Mouse (Mus musculus) adrenal gland, postnatal 25 days (tissue): ENCODE results near the gene Crtc1. TPM values are rescaled to one million over a fixed set of nuclear protein-coding genes. Genes with fewer than 3 reads are reported as not detected.

Experiments used
- DNase-seq: peaks from one replicate; pipeline ENCODE4 v3.0.0; 2021; ENCODE audit warnings: mixed read lengths
- total RNA-seq: library from RNA; stranded (reverse); gene quantifications from 2 replicates; pipeline ENCODE4 v1.2.3, GENCODE M21; 2021

The Crtc1 gene
- total RNA-seq, 1 experiment from 2014 or later: 28.8 TPM

DNA sequence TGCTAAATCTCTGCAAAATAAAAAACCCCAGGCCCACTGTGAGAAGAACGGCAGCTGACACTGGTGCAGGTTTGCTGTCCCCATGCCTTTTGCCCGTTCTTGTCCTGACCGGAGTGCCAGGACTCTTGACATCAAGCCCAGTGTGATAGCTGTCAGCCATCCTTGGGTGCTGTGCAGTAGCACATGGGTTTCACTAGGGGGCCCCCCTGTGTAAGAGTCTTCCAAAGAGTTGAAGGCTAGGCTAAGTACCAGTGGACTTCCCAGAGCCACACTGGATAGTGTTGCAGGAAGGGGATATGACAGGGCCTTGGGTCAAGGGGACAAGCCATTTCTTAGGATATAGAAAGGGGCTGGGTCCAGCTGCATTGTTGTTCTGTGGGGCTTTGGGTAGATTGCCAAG, 56.1 kb downstream of the Crtc1 start:
- DNase-seq: peak; percentile 64

DNA sequence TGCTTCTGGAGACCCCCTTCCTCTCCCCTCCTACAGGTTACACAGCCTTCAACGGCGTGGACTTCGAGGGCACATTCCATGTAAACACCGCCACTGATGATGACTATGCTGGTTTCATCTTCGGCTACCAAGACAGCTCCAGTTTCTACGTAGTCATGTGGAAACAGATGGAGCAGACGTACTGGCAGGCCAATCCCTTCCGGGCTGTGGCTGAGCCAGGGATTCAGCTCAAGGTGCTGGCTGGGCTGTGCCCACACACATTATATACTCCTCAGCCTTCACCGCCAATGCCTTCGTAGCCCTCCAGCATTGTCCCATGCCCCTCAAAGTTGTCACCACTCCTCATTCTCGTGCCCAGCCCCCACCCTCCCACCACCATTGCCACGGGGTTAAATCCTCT, 59.3 kb downstream of the Crtc1 start:
- no peak for DNase-seq

DNA sequence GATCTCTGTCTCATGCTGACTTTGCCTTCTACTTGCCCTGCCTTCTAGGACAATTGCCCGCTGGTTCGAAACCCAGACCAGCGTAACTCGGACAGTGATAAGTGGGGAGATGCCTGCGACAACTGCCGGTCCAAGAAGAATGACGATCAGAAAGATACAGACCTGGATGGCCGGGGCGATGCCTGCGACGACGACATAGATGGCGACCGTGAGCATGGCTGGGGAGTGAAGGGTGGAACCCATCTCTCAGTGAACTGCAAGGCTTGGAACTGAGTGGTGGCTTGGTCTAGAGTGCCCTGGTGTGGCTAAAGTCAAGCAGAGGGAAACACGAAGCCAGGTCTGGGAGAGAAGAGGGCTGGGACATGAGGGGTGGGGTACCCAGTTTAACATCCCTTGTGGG, 62.3 kb downstream of the Crtc1 start:
- DNase-seq: no peak

DNA sequence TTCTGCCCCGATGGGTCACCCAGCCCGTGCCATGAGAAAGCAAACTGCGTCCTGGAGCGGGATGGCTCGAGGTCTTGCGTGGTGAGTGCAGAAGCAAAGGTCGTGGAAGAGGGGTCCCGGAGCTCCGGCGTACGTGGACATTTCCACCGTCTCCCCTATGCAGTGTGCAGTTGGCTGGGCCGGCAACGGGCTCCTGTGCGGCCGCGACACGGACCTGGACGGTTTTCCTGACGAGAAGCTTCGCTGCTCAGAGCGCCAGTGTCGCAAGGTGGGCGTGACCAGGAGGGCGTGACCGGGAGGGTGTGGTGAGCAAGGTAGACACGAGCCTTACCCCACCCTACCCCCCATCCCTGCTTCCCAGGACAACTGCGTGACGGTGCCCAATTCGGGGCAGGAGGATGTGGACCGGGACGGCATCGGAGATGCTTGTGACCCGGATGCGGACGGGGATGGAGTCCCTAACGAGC, 63.1 kb downstream of the Crtc1 start:
- DNase-seq: no peak

DNA sequence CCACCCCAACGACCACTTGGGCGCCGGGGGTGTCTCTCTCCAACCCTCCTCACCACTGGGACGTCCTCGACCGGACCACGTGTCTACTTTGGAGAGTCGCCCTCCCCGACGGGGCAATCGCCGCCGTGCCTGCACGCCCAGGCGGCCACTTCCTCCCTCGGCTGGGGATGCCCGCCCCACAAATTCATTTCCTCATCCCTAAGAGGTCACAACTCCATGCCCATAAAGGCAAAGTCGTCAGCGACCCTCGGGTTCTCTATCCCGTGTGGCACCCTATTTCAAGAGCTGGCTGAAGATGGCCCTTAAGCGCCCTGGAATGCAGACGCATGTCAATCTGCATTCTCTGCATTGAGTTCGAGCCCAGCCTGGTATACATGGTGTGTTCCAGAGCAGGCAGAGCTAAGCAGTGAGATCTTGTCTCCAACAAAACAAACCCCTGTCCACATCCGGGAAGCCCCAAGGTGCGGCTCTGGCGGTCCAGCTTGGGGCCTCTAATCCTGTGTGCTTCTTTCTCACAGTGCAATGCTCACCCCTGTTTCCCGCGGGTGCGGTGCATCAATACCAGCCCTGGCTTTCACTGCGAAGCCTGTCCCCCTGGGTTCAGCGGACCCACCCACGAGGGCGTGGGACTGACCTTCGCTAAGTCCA, 64.0 kb downstream of the Crtc1 start:
- no peak for DNase-seq

DNA sequence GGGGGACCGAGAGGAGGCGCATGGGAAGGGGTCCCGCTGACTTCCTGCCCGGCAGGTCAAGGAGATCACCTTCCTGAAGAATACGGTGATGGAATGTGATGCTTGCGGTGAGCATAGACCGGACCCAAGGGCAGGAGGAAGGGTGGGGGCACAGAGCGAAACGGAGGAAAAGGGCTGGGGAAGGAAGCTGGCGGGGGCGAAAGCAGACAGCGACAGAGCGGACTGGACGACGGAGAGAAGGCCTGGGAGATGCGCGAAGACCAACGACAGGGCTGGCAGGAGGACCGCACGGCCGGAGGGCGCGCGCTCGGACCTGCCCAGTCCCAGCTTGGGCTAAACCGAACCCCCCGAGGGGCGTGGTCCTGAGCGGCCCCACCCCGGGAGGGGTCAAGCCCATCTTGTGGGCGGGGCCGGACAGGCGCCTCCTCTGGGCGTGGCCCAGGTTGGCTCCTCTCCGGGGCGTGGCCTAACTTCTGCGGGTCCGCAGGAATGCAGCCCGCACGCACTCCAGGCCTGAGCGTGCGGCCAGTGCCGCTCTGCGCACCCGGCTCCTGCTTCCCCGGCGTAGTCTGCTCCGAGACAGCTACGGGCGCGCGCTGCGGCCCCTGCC, 65.0 kb downstream of the Crtc1 start:
- peak; percentile 81 for DNase-seq

DNA sequence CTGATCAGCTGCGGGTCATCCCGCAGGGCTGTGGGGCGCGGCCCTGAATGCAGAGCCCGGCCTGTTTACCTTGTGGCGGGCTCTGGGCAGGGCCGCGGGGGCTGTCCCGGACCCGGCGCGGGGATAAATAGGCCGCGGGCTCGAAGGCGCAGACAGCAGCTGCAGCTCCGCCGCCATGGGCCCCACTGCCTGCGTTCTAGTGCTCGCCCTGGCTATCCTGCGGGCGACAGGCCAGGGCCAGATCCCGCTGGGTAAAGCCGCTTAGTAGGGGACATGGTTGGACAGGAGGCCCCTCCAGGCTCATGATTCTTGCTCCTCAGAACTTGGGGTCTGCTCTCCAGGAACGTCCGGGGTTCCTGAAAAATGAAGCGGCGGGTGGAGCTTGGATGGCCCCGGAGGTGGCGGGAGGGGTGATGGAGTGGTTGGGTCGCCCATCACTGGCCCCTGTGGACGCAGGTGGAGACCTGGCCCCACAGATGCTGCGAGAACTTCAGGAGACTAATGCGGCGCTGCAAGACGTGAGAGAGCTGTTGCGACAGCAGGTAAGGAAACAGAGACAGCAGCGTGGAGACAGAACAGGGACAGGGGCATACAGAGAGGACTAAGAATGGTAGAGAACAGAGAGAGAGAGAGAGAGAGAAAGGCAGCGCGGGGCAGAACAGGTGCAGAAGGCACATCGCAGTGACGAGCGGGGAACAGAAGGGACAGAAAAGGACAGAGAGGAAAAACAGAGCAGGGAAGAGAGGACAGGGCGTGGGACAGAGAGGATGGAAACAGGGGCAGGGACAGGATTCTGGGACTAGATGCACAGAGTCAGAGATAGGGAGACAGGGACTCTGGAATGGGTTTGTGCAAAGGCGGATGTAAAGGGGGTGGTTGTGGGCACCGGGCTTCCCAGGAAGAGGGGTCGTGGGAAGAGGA, 65.7 kb downstream of the Crtc1 start, which contains the start of gene Comp:
Comp (plus strand) TSS at position 162 of the 921 bp plus-strand sequence.
- DNase-seq: no peak

DNA sequence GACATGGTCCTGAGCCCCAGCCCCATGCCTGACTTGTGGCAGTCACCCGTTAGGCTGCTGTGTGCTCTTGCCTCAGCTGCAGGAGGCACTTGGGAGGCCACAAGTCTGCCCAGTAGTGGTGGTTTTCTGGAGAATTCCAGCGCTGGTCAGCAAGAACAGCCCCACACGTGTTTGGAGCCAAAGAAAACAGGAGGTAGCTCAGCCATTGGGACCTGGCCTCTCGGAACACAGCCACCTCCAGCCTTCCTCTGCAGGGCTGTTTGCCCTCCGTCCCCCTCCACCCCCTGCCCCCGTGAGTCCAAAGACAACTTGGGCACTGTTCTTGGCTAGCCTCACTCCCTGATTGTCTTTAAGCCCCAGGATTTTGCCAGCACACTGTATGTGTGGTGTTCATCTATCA, 67.4 kb downstream of the Crtc1 start:
- DNase-seq: no peak

DNA sequence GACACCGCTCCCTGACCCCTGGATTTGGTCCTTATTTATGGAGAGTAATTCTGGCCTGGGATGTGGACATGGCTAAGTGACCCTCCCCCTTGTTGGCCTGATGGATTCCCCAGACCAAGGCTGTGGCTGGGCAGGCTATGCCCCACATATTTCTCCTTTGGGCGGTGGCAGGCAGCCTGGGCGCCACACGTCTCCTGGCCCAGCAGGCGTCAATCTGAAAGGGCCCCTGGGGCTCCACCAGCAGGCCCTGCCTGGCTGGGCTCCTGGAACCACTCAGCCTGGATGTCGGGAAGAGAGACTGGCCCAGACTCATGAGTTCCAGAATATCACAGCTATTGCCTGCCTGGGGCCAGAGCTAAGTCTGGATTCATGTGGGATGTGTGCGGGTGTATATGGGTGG, 68.9 kb downstream of the Crtc1 start:
- no peak for DNase-seq

DNA sequence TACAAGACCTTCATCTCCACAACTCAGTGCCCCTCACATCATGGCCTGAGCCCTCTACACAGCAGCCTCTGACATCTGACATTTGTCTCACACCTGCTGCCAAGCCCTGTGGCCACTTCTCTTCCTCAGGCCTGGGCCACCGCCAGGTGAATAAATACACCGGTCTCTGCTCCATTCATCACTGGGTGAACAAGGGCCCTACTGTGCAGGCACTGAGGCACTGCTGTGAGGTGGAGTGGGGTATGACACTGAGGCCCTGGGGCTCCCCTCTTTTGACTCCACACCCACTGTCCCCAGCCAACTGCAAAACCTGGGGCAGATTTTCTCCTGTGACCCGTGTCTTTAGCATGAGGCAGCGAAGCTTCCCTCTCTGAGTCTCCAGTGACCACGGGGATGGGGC, 72.8 kb downstream of the Crtc1 start:
- DNase-seq: no peak

DNA sequence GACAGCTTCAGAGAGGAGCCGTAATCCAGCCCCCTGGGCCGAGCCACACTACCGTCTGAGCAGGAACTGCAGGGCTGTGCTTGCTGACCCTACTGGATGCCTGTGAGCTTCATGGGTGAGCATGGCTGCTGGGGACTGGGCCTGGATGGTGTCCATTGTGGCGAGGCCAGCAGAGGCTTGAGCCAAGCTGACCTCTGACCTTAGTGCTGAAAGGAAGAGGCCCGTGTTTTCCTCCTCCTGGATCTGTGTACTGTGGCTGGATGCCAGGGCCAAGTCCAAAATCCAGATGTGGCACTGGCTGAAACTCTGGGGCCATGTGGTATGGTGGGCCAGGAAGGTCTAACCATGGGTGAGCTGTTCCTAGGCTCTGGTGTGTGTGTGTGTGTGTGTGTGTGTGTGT, 75.3 kb downstream of the Crtc1 start:
- DNase-seq: peak; percentile 32

DNA sequence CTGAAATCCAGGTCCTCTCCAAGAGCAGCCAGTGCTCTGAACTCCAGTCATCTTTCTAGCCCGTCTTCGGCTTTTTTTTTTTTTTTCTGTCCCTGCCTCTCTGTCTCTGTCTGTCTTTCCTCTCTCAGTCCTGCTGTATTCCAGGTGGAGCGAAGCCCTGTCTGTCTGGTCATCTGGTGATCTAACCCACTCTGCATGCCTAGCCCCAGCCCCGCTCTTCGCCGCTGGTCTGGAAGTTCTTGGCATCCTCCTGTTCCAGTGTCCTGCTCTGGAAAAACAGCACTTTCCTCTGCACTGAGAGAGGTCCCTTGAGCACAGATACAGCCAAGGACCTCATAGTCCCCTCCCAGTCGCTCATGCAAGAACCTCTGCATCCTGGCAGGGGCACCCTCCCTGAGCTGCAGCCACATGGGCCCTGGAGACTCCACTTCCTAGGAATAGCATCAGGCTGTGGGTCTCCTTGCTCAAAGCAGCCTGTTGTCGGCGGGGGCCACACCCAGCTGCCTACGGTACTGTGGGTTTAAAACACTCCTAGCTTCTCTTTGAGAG, 77.8 kb downstream of the Crtc1 start:
- DNase-seq: no peak

DNA sequence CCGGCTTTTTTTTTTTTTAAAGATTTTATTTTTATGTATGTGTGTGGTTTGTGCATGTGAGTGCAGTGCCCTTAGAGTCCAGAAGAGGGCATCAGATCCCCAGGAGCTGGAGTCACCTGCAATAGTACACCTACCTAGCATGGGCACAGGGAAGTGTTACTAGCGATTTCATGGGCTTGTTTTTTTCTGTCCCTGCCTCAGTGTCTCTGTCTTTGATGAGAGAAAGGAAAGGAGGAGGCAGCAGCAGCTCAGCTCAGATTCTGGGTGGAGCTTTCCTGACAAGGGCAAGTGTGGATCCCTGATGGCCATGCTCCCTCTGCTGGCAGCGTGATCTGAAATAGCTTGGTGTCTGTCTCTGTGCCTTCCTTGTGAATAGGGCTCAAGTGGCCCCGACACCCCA, 78.6 kb downstream of the Crtc1 start:
- DNase-seq: no peak

DNA sequence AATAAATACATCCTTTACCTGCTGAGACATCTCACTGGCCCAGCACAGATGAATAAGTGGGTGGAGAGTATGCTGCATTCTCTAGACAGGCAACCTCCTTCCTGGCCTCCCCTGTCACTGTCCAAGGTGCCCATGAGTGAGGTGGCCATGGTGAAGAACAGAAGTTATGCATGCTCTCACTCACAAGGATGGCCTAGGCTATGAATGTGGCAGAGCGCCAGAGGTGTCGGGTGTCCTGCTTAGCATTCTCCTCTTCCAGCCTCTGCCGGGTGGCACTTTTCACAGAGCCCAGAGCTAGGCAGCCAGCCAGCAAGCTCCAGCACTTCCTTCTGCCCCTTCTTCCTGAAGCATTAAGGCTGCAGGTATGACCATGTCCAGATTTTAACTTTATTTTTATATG, 80.0 kb downstream of the Crtc1 start:
- DNase-seq: no peak

DNA sequence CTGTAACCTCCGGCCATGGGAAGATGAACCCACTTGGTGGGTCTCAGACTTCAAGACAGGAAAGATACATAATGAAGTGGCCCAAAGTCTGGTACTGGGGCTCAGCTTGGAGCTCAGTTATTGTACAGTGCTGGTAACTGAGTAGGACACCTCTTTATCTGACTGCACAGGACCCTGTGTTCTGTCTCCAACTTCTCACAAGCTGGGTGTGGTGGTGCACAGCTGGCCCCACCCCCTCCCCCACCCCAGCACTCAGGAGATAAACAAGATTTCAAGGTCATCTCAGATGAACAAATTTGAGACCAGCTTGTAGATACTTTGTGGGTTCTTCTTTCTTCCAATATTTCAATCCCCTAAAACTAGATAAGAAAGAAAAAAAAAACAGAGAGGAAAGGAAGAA, 83.3 kb downstream of the Crtc1 start:
- DNase-seq: no peak

DNA sequence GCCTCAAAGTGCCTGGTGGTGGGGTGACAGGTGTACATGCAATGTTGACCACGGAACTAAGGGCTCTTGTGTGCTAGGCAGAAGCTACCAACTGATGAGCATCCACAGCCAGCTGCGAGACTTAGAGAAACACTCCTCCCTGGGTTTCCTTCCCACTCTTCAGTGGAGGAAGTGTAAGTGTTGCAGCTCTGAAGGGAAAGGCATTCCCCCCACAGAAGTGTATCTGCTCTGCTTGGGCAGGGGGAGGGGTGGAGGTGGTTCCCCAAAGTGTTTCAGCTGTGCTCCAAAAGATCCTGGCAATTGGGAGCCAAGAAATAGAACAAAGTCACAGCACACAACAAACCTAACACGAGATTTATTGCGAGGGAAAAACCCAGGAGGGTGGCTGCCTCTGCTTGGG, 85.4 kb downstream of the Crtc1 start:
- no peak for DNase-seq

DNA sequence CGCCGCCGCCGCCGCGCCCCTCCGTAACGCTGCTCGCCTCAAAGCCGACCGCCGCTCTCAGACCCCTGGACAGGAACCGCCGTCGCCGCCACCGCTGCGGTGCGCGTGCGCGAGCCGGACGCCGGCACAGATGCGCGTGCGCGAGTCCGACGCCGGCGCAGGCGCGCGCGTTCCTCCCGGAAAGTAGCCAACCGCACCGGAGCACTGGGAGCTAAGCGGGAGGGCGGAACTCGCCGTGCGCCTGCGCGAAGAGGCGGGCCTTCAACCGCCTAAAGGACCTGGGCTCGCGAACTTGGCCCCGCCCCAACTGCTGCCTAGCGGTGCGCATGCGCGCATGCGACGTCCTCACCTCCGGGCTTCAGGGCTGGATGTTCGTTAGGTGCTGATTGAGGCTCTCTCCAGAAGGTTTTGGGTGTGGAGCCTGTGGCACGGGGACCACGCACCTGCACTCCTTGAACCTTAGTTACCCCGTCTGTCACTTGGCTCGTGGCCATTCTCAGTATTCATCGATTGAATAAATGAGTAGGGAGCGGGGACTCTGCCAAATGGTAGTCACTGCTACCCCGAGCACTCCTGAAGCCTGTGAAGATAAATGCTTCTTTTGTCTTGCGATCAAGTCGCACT, 86.1 kb downstream of the Crtc1 start, which contains the start of gene Upf1:
Upf1 (minus strand) TSS at position 85 of the 624 bp plus-strand sequence.
- DNase-seq: peak; percentile 100

DNA sequence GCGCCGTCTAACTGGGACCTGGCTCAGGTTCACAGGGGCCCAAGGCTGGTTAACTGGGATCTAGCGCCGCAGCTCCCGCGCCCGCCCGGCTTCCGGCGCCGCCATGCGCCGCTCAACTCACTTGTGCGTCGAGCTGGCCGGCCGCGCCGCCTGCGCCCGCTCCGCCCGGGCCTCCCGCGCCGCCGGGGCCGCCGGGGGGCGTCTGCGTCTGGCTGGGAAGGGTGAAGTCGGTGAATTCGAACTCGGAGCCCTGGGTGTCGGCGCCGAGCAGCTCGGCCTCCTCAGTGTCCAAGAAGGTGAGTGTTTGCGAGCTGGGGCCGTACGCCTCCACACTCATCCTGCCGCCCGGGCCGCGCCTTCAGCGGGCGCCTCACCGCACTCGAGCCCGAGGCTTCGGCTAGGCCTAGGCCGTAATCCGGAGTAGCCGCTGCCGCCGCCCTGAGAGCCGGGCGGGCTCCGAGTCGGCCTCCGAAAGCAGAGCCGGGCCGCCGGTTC, 86.7 kb downstream of the Crtc1 start:
- peak; percentile 45 for DNase-seq

DNA sequence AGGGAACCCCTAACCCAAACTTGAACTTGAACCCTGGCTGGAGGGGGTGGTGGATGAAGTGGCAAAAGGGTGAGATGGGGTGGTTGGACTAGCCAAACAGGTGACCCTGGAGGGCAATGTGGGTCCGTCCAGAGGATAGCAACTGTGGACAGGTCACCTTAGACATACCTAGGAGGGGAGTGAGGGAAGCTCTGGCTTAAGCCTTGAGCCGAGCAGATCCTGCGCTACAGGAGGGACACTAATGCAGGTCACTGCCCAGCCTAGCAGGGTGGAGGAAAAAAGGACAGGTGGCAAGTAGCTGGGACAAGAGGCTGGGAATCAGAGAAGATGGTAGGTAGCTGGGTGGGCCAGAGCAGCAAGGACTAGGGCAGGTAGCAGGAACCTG, 87.4 kb downstream of the Crtc1 start:
- DNase-seq: no peak

DNA sequence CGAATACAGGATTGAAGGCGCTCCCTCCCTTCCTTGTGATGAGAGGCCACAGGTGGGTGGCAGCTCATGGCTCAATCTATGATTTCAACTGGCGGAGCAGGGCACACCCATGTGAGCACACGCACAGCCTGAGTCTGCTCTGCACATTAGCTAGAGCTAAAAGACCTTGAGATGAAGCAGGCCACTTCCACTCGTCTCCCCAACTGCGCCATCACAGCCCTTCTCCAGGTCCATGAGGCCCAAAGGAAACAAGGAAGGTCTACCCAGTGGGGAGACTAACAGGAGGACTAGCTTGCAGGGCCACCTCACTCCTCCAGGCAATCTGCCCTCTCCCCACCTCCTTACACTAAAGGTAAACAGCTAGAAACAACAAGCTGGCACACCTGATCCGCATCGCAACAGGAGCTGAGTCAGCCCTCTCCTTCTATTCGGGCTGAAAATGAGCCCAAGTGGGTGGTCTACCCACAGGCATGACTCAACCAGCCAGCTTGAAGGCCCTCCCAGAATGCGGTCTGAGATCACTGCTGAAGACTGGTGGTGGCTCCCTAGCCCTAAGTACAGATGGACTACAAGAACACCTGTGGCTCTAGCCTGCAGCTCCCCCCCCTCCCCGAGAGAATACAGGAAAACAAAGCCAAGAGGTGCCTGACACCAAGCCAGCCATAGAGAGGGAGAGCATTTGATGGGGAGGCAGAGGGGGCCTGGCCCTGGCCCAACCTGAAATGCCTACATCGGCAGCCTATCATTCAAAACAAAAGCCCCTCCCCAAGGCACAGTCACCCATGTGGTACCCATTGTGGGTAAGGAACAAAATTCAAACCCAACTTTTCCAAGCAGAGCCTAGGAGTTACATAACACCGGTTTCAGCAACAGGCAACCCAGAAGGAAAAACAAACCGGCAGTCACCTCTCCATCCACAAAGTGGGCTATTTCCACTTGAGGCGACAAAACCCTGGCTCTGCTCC, 88.1 kb downstream of the Crtc1 start:
- DNase-seq: no peak

DNA sequence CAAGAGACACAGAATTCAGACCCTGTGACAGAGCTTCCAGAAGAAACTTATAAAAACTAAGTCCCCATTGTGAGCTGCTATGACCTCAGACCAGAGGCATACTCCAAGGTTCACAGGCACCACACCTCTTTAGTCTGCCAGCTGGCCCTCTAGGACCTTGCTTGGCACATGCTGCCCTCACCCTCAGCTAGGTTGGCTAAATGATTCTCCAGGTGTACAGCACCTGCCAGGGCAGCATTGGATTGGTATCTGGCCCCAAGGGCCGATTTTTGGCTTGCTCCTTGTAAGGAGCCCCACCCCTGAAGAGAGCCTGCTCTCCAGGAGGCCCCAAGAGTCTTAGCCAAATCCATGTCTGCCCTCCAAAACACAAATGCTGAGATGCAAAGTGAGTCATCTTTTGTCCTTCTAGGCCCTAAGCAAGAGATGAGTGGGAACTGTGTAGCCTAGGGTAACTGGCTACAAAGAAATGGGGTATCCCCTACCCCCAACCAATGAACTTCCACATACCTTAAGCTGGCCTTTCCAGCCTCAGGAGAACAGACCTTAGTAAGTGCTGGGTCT, 91.4 kb downstream of the Crtc1 start:
- no peak for DNase-seq
